Mouse (Mus musculus) kidney, embryonic 15.5 days (tissue): ENCODE results near the gene Fgfr2. TPM values are rescaled to one million over a fixed set of nuclear protein-coding genes. Genes with fewer than 3 reads are reported as not detected.
A peak's percentile ranks its signal among the peaks of the same experiment; 100 is the strongest.

Experiments used
- ATAC-seq: fragments of 200-750 bp; cut with Nextera tagmentation; replicated peaks from 2 replicates; pipeline ENCODE4 v1.8.0; 2017; ENCODE audit warnings: moderate TSS enrichment; ENCODE audit not compliant: low FRiP score
- H3K27ac ChIP-seq: fragments of 300-500 bp; sonication (generic); 2 replicates; pipeline ENCODE4 v1.5.1; 2015; ENCODE audit warnings: mild to moderate bottlenecking, inconsistent platforms
- H3K27me3 ChIP-seq: fragments of 300-500 bp; sonication (generic); 2 replicates; pipeline ENCODE4 v1.6.1; 2015; ENCODE audit warnings: inconsistent platforms
- H3K36me3 ChIP-seq: fragments of 300-500 bp; sonication (generic); 2 replicates; pipeline ENCODE4 v1.6.1; 2015; ENCODE audit warnings: inconsistent platforms
- H3K4me1 ChIP-seq: fragments of 300-500 bp; sonication (generic); 2 replicates; pipeline ENCODE4 v1.6.1; 2015; ENCODE audit warnings: inconsistent platforms
- H3K4me2 ChIP-seq: fragments of 300-500 bp; sonication (generic); 2 replicates; pipeline ENCODE4 v1.6.1; 2015; ENCODE audit warnings: moderate library complexity, mild to moderate bottlenecking, inconsistent platforms
- H3K4me3 ChIP-seq: fragments of 300-500 bp; sonication (generic); replicated peaks from 2 replicates; pipeline ENCODE4 v1.5.1; 2015; ENCODE audit warnings: mild to moderate bottlenecking, inconsistent platforms
- H3K9ac ChIP-seq: fragments of 300-500 bp; sonication (generic); 2 replicates; pipeline ENCODE4 v1.6.1; 2015; ENCODE audit warnings: mild to moderate bottlenecking, inconsistent platforms
- H3K9me3 ChIP-seq: fragments of 300-500 bp; sonication (generic); replicated peaks from 2 replicates; pipeline ENCODE4 v1.6.1; 2016; ENCODE audit warnings: inconsistent platforms
- WGBS: fragments of 180-500 bp; shearing (Covaris S2); methylation state at CpG from one replicate; pipeline ENCODE4 v1.1.7; 2015; ENCODE audit warnings: mixed read lengths; 5-methylcytosine and 5-hydroxymethylcytosine counted together
- polyA plus RNA-seq: library from polyadenylated mRNA; unstranded; fragments of >200 nt; fragmentation: Nextera tagmentation; extraction: Ambion mirVana; gene quantifications from 2 replicates; pipeline ENCODE4 v1.2.1, GENCODE M21; 2015

The Fgfr2 gene
- polyA plus RNA-seq, 1 experiment from 2014 or later, result 104 TPM

DNA sequence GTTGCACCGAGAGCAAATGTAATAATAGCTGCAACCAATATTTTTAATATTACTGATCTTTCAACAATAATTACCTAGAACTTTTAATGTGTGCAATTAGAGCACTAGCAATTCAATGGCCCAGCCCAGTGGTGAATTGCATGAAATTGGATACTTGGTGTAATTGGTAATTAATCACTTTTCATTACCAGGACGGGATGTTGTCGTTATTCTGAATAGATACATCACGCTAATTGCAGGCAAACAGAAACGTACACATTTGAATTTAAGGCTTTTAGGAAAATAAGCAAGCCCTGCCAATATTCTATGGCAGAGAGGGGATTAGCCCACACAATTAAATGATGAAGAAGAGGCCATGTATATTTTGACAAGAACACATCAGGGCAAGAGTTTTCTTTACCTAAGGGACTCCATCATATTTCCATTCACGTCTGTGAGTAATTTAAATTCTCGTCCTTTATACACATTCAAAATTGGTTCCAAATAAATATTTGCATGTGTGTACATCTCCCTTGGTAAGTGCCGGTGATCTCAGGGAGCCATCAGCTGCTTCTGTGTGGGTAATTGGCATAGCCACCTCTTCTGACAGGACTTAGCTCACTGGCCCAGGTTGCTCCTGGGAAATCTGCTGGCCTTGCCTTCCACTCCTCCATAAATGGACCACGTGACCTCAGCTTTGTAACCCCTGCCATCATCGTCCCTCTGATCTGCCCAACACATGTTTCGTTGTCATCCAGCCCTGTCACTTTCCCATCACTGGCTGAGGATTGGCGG lies 1471.0 kb downstream of the Fgfr2 start:
- Histone ChIP-seq H3K9ac (no peak overlapping the region), H3K27me3 (peaks cover 26% of the 10 kb centered on the region), H3K27ac (no peak overlapping the region), H3K4me3 (no peak overlapping the region), H3K36me3 (no peaks in the 10 kb centered on the region), H3K4me2 (no peak overlapping the region), H3K9me3 (no peaks in the 10 kb centered on the region), H3K4me1 (peaks cover 18% of the 10 kb centered on the region)
- 62% methylated on average over 12 of the region's 12 CpGs for WGBS
- no peak for ATAC-seq

DNA sequence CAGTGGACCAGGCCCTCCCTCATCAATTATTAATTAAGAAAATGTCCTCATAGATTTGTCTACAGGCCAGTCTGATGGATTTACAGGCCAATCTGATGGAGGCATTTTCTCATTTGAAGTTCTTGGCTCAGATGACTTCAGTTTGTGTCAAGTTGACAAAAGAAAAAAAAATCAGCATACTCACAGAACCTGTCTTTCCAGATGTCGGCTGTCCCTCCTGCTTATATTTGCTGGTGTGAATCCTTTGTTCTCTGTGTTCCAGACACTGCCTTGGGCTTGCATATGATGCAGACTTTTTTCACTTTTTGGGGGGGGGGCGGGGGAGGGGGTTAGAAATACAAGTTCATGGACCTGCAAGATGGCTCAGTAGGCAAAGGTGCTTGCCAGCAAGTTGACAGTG lies 1472.9 kb downstream of the Fgfr2 start:
- no peaks in the 10 kb centered on the region for H3K36me3 ChIP-seq
- no peak overlapping the region for H3K27ac ChIP-seq

DNA sequence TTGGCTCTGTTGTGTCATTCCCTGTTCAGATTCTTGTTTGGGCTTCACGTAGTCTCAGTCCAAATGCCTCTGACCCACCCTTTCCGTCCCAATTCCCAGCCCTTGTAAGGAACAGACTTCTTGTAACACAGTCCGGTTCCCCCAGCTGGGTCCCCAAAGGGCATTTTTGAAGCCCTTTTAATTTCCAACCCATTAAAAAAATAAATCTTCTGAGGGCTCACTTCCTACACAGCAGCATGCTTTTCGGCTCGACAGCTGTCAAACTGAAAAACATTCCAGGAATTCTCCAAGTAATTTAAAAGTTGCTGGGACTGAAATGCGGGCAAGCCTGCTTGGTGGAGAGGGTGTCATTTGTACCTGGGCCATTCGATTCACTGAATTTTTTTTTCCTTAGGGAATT lies 1474.9 kb downstream of the Fgfr2 start:
- no peak for ATAC-seq
- Histone ChIP-seq H3K4me1 (peaks cover 34% of the 10 kb centered on the region), H3K9me3 (no peaks in the 10 kb centered on the region), H3K27me3 (peaks cover 64% of the 10 kb centered on the region), H3K36me3 (no peaks in the 10 kb centered on the region), H3K27ac (no peak overlapping the region), H3K4me3 (no peak overlapping the region), H3K4me2 (no peak overlapping the region), H3K9ac (no peak overlapping the region)
- 19% methylated on average over 7 of the region's 7 CpGs for WGBS

More for the DNA sequence above, 1472.9 kb downstream of the Fgfr2 start:
- 56% methylated on average over 2 of the region's 2 CpGs for WGBS
- H3K4me2 ChIP-seq, result no peak overlapping the region
- ATAC-seq, result no peak
- no peak overlapping the region for H3K9ac ChIP-seq
- no peak overlapping the region for H3K4me3 ChIP-seq
- H3K9me3 ChIP-seq, result no peaks in the 10 kb centered on the region
- peaks cover 18% of the 10 kb centered on the region for H3K4me1 ChIP-seq
- H3K27me3 ChIP-seq, result peaks cover 44% of the 10 kb centered on the region

DNA sequence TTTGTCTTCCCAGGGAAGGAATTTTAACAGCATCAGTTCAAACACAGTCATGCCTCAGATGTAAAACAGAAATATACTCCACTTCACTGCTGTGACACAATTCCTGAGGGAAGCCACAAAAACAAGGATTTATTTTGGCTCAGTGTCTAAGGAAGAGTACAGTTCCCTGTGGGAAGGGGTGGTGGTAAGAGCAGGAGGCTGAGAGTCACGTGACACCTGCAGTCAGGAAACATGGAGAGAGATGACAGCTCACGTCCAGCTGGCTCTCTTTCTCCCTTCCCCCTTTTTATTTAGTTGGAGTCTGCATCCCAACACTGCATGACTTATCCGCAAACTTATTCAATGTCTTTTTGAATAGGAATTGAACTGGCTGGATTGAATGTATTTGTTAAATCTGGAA lies 1475.6 kb downstream of the Fgfr2 start:
- Histone ChIP-seq H3K4me3 (no peak overlapping the region), H3K27ac (no peak overlapping the region), H3K4me1 (peaks cover 34% of the 10 kb centered on the region), H3K36me3 (no peaks in the 10 kb centered on the region), H3K27me3 (peaks cover 71% of the 10 kb centered on the region), H3K9me3 (no peaks in the 10 kb centered on the region), H3K9ac (no peak overlapping the region), H3K4me2 (no peak overlapping the region)
- 40% methylated on average over 3 of the region's 3 CpGs for WGBS
- peak; percentile 69; the same call in 1 of the 2 replicates for ATAC-seq

DNA sequence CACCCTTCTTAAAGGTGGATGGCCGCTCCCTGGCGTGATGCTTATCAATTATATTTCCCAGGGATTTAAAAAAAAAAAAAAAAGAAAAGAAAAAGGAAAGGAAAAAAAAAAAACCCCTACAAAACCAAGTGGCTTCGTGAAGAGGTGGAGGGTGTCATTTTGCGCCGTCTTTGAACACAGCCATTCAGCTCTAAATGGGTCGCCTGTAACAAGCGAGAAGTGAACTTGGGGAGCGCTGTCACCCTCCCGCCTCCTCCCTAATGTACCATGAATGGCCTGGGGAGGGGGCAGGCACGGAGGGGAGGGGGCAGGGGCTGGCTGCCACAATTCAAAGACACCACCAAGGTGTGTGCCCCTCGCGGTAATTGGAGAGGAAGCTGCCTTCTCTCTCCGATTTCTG lies 1478.6 kb downstream of the Fgfr2 start:
- peaks cover 87% of the 10 kb centered on the region for H3K27me3 ChIP-seq
- H3K4me2 ChIP-seq, result peak overlapping the region; percentile 36
- peaks cover 32% of the 10 kb centered on the region for H3K4me1 ChIP-seq
- H3K9me3 ChIP-seq, result no peaks in the 10 kb centered on the region
- H3K36me3 ChIP-seq, result no peaks in the 10 kb centered on the region
- 2% methylated on average over 13 of the region's 13 CpGs for WGBS
- H3K9ac ChIP-seq, result no peak overlapping the region
- no peak overlapping the region for H3K27ac ChIP-seq
- peak overlapping the region; percentile 3; the same call in 1 of the 2 replicates for H3K4me3 ChIP-seq
- no peak for ATAC-seq

DNA sequence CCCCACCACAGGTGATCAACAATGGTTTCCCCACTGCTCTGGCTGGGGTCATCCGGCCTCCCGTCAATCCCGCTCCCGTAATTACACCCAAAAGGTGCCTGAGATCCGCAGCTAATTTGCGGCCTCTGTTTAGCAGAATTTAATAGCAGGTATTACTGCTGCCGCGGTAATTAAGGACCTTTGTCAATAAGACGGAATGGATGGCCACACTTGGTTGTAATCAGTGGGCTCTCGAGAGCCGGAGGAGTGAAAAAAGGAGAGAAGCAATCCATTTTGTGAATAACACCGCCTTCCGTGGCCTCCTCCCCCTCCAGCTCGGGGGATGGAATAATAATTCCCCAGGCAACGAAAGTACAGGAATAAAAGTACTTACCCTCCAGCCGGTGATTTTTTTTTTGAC lies 1479.1 kb downstream of the Fgfr2 start:
- Histone ChIP-seq H3K27me3 (peaks cover 84% of the 10 kb centered on the region), H3K9me3 (no peaks in the 10 kb centered on the region), H3K27ac (no peak overlapping the region), H3K4me2 (peak overlapping the region; percentile 36), H3K4me1 (peaks cover 28% of the 10 kb centered on the region), H3K36me3 (no peaks in the 10 kb centered on the region), H3K9ac (no peak overlapping the region), H3K4me3 (peak overlapping the region; percentile 3; the same call in 1 of the 2 replicates)
- ATAC-seq, result no peak
- WGBS, result 1% methylated on average over 16 of the region's 16 CpGs

DNA sequence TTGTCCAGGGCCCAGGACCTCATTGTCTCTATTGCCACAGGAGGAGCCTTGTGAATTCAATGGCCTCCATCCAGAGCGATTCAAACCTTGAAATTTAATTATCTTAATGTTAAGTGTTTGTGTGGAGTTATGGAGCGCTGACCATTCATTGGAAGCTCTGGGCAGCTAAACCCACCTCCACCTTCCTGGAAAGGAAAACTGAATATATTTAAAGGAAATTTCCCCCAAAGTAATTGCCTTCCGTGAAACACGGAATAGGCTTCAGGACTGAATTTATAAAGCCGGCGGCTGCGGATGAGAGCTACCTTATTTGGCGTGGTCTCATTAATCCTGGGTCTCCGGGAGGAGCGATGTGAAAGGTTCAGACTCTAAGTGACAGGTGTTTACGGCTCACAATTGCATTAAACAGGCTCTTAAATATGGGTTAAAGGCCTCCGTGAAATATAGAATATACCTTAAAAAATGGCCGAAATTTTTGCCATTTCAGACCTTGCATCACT lies 1479.8 kb downstream of the Fgfr2 start:
- peaks cover 82% of the 10 kb centered on the region for H3K27me3 ChIP-seq
- no peak overlapping the region for H3K9ac ChIP-seq
- WGBS, result 18% methylated on average over 13 of the region's 13 CpGs
- H3K4me2 ChIP-seq, result peak overlapping the region; percentile 36; the same call in 1 of the 2 replicates
- peaks cover 27% of the 10 kb centered on the region for H3K4me1 ChIP-seq
- no peak overlapping the region for H3K27ac ChIP-seq
- H3K36me3 ChIP-seq, result no peaks in the 10 kb centered on the region
- no peak for ATAC-seq
- H3K9me3 ChIP-seq, result no peaks in the 10 kb centered on the region
- no peak overlapping the region for H3K4me3 ChIP-seq

DNA sequence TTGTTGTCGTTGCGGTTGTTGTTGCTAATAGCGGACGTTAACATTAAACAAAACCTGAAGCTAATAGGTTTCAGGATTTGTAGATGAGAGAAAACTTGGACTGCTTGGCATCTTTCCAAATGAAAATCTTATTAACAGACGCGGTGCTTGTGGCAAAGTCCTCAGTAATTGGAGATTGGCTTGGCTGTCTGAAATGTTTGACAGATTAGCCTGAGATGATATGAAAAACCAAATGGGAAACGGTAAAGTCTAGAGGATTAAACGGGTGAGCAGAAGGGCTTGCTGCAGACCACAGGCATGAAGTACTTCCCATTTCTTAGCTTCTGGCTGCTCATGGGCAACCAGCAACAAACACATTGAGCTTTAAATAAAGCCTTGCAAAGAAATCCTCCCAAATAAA lies 1493.6 kb downstream of the Fgfr2 start:
- Histone ChIP-seq H3K9ac (no peak overlapping the region), H3K4me2 (no peak overlapping the region), H3K9me3 (no peaks in the 10 kb centered on the region), H3K27ac (no peak overlapping the region), H3K36me3 (no peaks in the 10 kb centered on the region), H3K4me3 (no peak overlapping the region), H3K4me1 (no peaks in the 10 kb centered on the region), H3K27me3 (peaks cover 7% of the 10 kb centered on the region; the same call in 1 of the 2 replicates)
- 82% methylated on average over 8 of the region's 8 CpGs for WGBS
- ATAC-seq, result no peak

DNA sequence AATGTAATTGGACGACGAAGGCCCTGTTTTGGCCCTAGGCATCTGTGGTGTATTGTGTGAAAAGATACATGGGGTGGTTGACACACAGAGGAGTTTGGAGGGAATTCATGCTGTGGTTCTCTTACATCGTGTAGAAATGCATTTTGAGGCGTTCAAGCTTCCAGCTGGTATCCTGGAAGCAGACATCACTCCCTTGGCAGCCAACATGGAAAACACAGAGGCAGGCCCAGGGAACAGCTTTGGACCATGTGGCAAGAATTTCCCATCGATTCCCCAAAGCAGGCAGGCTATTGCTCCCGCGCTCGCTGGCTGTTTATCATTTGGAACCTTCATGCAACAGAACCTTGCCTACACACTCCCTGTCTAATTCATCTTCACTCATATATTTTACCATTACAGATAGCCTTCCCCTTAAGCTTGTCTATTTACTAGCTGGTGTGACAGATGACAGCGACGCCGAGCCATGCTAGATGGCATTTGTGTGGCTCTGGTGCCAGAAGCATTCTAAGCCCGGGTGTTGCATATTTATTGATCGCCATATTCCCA lies 1494.2 kb downstream of the Fgfr2 start:
- H3K9me3 ChIP-seq, result no peaks in the 10 kb centered on the region
- no peak overlapping the region for H3K4me3 ChIP-seq
- 90% methylated on average over 13 of the region's 13 CpGs for WGBS
- no peak for ATAC-seq
- no peaks in the 10 kb centered on the region for H3K36me3 ChIP-seq
- no peak overlapping the region for H3K9ac ChIP-seq
- H3K27ac ChIP-seq, result no peak overlapping the region
- no peak overlapping the region for H3K4me2 ChIP-seq
- peaks cover 7% of the 10 kb centered on the region for H3K27me3 ChIP-seq
- no peaks in the 10 kb centered on the region for H3K4me1 ChIP-seq

DNA sequence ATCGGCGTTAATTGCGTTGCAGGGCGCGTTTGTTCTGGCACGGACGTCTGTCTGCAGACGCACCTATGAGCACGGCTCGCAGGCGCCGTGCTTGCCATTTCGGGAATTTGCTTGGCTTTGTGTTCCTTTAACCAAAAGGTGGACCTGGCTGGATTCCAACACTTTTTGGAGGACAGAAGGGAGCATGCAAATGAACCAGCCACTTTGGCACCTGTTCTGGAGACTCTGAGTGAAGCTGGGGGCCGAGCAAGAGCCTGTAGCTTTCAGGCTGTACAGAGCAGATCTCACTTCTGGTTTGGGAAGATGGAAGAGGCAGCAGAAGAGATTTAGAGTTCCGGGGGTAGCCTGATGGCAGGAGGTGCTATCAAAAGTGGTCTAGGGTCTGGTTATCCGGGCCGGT lies 1494.8 kb downstream of the Fgfr2 start:
- H3K36me3 ChIP-seq, result no peaks in the 10 kb centered on the region
- peaks cover 12% of the 10 kb centered on the region for H3K27me3 ChIP-seq
- ATAC-seq, result no peak
- H3K4me3 ChIP-seq, result no peak overlapping the region
- no peaks in the 10 kb centered on the region for H3K4me1 ChIP-seq
- no peak overlapping the region for H3K27ac ChIP-seq
- no peak overlapping the region for H3K9ac ChIP-seq
- WGBS, result 87% methylated on average over 17 of the region's 17 CpGs
- no peaks in the 10 kb centered on the region for H3K9me3 ChIP-seq
- no peak overlapping the region for H3K4me2 ChIP-seq

DNA sequence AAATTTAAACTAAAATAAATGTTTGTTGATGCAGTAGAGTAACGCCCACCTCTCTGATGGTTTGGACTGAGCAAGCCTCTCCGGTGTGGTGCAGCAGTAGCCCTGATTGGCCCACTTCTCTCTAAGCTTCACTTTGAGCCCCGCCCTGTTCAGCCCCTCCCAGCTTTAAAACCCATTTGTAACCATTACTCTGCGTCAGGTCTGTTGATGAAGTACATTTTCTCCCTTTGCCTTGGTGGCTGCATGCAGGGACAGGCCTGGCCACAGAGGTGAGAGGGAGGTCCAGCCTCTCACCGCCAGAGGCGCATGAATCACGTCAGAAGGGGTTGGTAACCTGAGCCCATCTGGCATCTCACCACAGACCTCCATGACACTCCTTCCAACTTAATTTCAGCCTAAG lies 1513.5 kb downstream of the Fgfr2 start:
- 0 out of 2 replicates have a peak, but pooled peaks have one; percentile 49 for ATAC-seq
- Histone ChIP-seq H3K4me2 (no peak overlapping the region), H3K9ac (no peak overlapping the region), H3K4me1 (no peaks in the 10 kb centered on the region), H3K9me3 (no peaks in the 10 kb centered on the region), H3K4me3 (no peak overlapping the region), H3K27me3 (no peaks in the 10 kb centered on the region), H3K36me3 (no peaks in the 10 kb centered on the region), H3K27ac (no peak overlapping the region)
- WGBS, result 22% methylated on average over 7 of the region's 7 CpGs

DNA sequence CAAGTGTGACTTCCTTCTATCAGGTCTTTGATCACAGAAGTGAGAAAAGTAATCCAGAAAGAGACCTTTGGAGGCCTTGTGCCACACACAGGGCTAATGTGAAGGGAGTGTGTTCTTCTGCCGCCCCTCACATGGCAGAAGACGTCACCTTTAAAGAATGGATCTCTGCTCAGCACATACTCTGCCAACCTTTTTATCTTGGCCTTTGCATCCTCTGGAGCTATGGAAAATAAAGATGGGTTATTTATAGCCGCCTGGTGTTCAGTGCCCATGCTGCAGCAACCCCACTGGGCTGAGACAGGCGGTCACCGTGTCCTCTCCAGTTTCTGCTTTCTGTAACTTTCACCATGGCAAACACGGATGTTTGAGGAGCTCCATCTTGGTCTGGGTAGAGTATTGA lies 1515.1 kb downstream of the Fgfr2 start:
- no peak for ATAC-seq
- H3K9ac ChIP-seq, result no peak overlapping the region
- no peak overlapping the region for H3K4me2 ChIP-seq
- 0 out of 2 replicates have a peak, but pooled peaks cover 3% of the 10 kb centered on the region for H3K4me1 ChIP-seq
- H3K9me3 ChIP-seq, result no peaks in the 10 kb centered on the region
- H3K27me3 ChIP-seq, result no peaks in the 10 kb centered on the region
- WGBS, result 63% methylated on average over 6 of the region's 6 CpGs
- H3K4me3 ChIP-seq, result no peak overlapping the region
- H3K36me3 ChIP-seq, result no peaks in the 10 kb centered on the region
- H3K27ac ChIP-seq, result no peak overlapping the region
